Mouse (Mus musculus): ENCODE results near the gene Krtap17-1.

DNA sequence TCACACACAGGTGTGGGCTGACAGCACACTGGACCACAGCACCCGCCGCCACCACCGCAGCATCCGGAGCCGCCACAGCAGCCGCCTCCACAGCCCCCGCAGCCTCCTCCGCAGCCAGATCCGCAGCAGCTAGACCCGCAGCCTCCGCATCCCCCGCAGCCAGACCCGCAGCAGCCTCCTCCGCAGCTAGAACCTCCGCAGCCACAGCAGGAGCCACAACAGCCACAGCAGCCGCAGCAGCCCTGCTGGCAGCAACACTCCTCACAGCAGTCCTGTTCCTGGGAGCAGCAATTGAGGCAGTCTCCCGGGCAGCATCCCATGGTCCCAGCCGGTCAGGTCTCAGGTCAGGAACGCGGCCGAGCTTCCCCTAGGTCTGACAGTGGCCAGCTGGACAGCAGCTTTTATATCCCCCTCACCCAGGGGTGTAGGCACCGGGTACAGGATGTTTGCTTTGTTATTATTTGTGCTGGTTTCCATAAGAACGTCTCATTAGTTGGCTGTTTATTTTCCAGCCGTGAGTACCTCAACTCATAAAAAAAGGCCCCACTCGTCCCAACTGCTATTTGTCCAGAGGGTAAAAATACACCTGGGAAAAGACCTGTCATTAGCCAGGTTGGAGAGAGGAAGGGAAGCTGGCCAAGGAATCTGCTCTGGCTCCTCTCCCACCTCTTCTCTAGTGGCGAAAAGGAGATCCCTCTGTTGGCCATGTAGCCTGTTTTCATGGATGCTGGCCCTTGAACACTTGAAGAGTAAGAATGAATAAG lies at the start of gene Krtap17-1:
- TF ChIP-seq CTCF (IDR thresholded peaks at IDR 0.05; ENCODE audit: extremely low read depth, insufficient read depth, insufficient read length, insufficient replicate concordance) = no peak
- no peak for TF ChIP-seq POLR2A (IDR thresholded peaks at IDR 0.05; ENCODE audit: low read depth, low read length)
